Mouse (Mus musculus) cerebral cortex, adult 2 months (tissue): ENCODE measurements around the gene Smyd3.

ENCODE experiments used
- WGBS: fragments of 180-500 bp; shearing (Covaris S2); methylation state at CpG from one replicate; pipeline ENCODE4 v1.1.7; 2018; 5-methylcytosine and 5-hydroxymethylcytosine counted together

The Smyd3 gene

GRCm38 (mm10) chr1:179293772-179294353 is 224.0 kb downstream of the Smyd3 start:
- WGBS = 67% methylated on average over 8 of the region's 8 CpGs

- WGBS = 93% methylated on average over 6 of the region's 6 CpGs
These were observed 227.7 kb downstream of the Smyd3 start for GRCm38 (mm10) chr1:179290181-179290580.

GRCm38 (mm10) chr1:179289744-179290143 is 228.1 kb downstream of the Smyd3 start:
- 92% methylated on average over 3 of the region's 3 CpGs for WGBS

- WGBS = 90% methylated on average over 6 of the region's 6 CpGs
These were observed 231.1 kb downstream of the Smyd3 start for GRCm38 (mm10) chr1:179286748-179287147.

- 75% methylated on average over 5 of the region's 5 CpGs for WGBS
These were observed 235.0 kb downstream of the Smyd3 start for GRCm38 (mm10) chr1:179282821-179283220.

GRCm38 (mm10) chr1:179281401-179282121 is 236.3 kb downstream of the Smyd3 start:
- 81% methylated on average over 13 of the region's 13 CpGs for WGBS

GRCm38 (mm10) chr1:179279116-179279515 is 238.7 kb downstream of the Smyd3 start:
- 95% methylated on average over 4 of the region's 4 CpGs for WGBS

- 86% methylated on average over 9 of the region's 9 CpGs for WGBS
These were observed 240.5 kb downstream of the Smyd3 start for GRCm38 (mm10) chr1:179277346-179277745.

- 94% methylated on average over 1 of the region's 1 CpGs for WGBS
These were observed 241.0 kb downstream of the Smyd3 start for GRCm38 (mm10) chr1:179276866-179277265.

- 86% methylated on average over 4 of the region's 4 CpGs for WGBS
These were observed 244.9 kb downstream of the Smyd3 start for GRCm38 (mm10) chr1:179272926-179273325.

GRCm38 (mm10) chr1:179266936-179267335 is 250.9 kb downstream of the Smyd3 start:
- 69% methylated on average over 3 of the region's 3 CpGs for WGBS

- 51% methylated on average over 11 of the region's 11 CpGs for WGBS
These were observed 256.3 kb downstream of the Smyd3 start for GRCm38 (mm10) chr1:179261496-179261966.

- 89% methylated on average over 11 of the region's 11 CpGs for WGBS
These were observed 261.9 kb downstream of the Smyd3 start for GRCm38 (mm10) chr1:179255826-179256512.

- 79% methylated on average over 3 of the region's 3 CpGs for WGBS
These were observed 263.3 kb downstream of the Smyd3 start for GRCm38 (mm10) chr1:179254531-179254930.

GRCm38 (mm10) chr1:179252611-179253010 is 265.2 kb downstream of the Smyd3 start:
- 61% methylated on average over 4 of the region's 4 CpGs for WGBS

- WGBS = 86% methylated on average over 3 of the region's 3 CpGs
These were observed 267.5 kb downstream of the Smyd3 start for GRCm38 (mm10) chr1:179250388-179250787.

- WGBS = 91% methylated on average over 8 of the region's 8 CpGs
These were observed 274.3 kb downstream of the Smyd3 start for GRCm38 (mm10) chr1:179243554-179243953.

- WGBS = 92% methylated on average over 6 of the region's 6 CpGs
These were observed 277.1 kb downstream of the Smyd3 start for GRCm38 (mm10) chr1:179240663-179241279.

GRCm38 (mm10) chr1:179238639-179239038 is 279.2 kb downstream of the Smyd3 start:
- 76% methylated on average over 2 of the region's 2 CpGs for WGBS

- 75% methylated on average over 7 of the region's 7 CpGs for WGBS
These were observed 279.9 kb downstream of the Smyd3 start for GRCm38 (mm10) chr1:179237989-179238388.

GRCm38 (mm10) chr1:179236217-179236840 is 281.5 kb downstream of the Smyd3 start:
- WGBS = 80% methylated on average over 8 of the region's 8 CpGs
